Mouse (Mus musculus) erythroblast, embryonic 14.5 days (primary cell): ENCODE results near the gene Tshz2.

Experiments used
- GATA1 ChIP-seq: IDR thresholded peaks from 2 replicates; pipeline ENCODE4 v1.6.1; 2012; ENCODE audit warnings: low read length, inconsistent platforms, mixed read lengths
- TAL1 ChIP-seq: IDR thresholded peaks from 3 replicates; pipeline ENCODE4 v1.6.1; 2012; ENCODE audit warnings: low read length, inconsistent platforms, mixed read lengths

DNA sequence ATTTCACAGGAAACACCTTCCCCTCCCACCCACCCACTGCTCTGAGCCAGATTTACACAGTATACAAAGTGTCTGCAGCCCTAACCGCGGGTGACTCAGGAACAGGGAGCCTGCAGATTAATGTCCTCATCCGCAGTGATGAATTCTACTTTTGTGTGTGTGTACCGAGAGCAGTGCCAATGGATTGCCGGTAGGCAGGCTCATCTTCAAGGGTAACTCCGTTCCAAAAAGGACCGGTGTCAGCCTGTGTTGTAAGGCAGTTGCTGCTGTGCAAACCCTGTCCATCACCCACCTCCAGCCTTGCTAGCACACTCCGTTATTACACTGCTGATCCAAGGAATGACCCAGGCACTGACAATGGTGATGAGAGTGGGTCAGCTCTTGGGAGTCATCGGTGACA is 200.8 kb downstream of the Tshz2 start:
- TF ChIP-seq GATA1 (no peak), TAL1 (no peak)
